Mouse (Mus musculus): ENCODE results near the gene Olfr279. TPM values are rescaled to one million over a fixed set of nuclear protein-coding genes. Genes with fewer than 3 reads are reported as not detected.

Olfr279 gene
- not detected for total RNA-seq (2021)

GRCm38 (mm10) chr15:98492102-98492501, at the start of gene Olfr279:
TSS of gene Olfr279 (plus strand) at chr15:98492402.
- DNase-seq (ENCODE audit: low spot score), result no peak

GRCm38 (mm10) chr15:98444561-98444960, 47.6 kb upstream of the Olfr279 start:
- DNase-seq (ENCODE audit: low spot score), result no peak
- intact Hi-C loops (cut with DNase I), result no loop called here

More at GRCm38 (mm10) chr15:98492102-98492501, at the start of gene Olfr279:
- intact Hi-C loops (cut with DNase I), result no loop called here

- no peak for DNase-seq (ENCODE audit: low spot score)
- intact Hi-C loops (cut with DNase I), result no loop called here
Observed at GRCm38 (mm10) chr15:98448521-98448920, 43.7 kb upstream of the Olfr279 start.

GRCm38 (mm10) chr15:98452288-98452687, 39.9 kb upstream of the Olfr279 start, which contains the start of gene Olfr281:
TSS of gene Olfr281 (plus strand) at chr15:98452588.
- intact Hi-C loops (cut with DNase I), result no loop called here
- DNase-seq (ENCODE audit: low spot score), result no peak

- intact Hi-C loops (cut with DNase I), result no loop called here
Observed at GRCm38 (mm10) chr15:98469596-98469995, 22.6 kb upstream of the Olfr279 start, which contains the start of gene OR5BS1P. TSS of gene OR5BS1P (plus strand) at chr15:98469896.

GRCm38 (mm10) chr15:98471539-98471938, 20.7 kb upstream of the Olfr279 start:
- intact Hi-C loops (cut with DNase I), result no loop called here
- DNase-seq (ENCODE audit: low spot score), result no peak

More at GRCm38 (mm10) chr15:98469596-98469995, 22.6 kb upstream of the Olfr279 start, which contains the start of gene OR5BS1P:
- DNase-seq (ENCODE audit: low spot score), result no peak

GRCm38 (mm10) chr15:98474958-98475357, 17.2 kb upstream of the Olfr279 start:
- intact Hi-C loops (cut with DNase I), result no loop called here
- DNase-seq (ENCODE audit: low spot score), result no peak

- intact Hi-C loops (cut with DNase I), result no loop called here
- no peak for DNase-seq (ENCODE audit: low spot score)
Observed at GRCm38 (mm10) chr15:98475382-98475781, 16.8 kb upstream of the Olfr279 start.

GRCm38 (mm10) chr15:98476281-98476680, 15.9 kb upstream of the Olfr279 start:
- DNase-seq (ENCODE audit: low spot score), result no peak

GRCm38 (mm10) chr15:98479568-98480102, 12.6 kb upstream of the Olfr279 start:
- intact Hi-C loops (cut with DNase I), result no loop called here
- DNase-seq (ENCODE audit: low spot score), result no peak

More at GRCm38 (mm10) chr15:98476281-98476680, 15.9 kb upstream of the Olfr279 start:
- intact Hi-C loops (cut with DNase I), result no loop called here

- intact Hi-C loops (cut with DNase I), result no loop called here
- DNase-seq (ENCODE audit: low spot score), result no peak
Observed at GRCm38 (mm10) chr15:98482701-98483100, 9.5 kb upstream of the Olfr279 start, which contains the start of gene Lalba. TSS of gene Lalba (minus strand) at chr15:98482721.

- intact Hi-C loops (cut with DNase I), result no loop called here
- DNase-seq (ENCODE audit: low spot score), result peak; percentile 37
Observed at GRCm38 (mm10) chr15:98483907-98484886, 8.0 kb upstream of the Olfr279 start.

- intact Hi-C loops (cut with DNase I), result no loop called here
- no peak for DNase-seq (ENCODE audit: low spot score)
Observed at GRCm38 (mm10) chr15:98486433-98487021, 5.7 kb upstream of the Olfr279 start.

GRCm38 (mm10) chr15:98491332-98491731, 870 bp upstream of the Olfr279 start:
- DNase-seq (ENCODE audit: low spot score), result no peak

GRCm38 (mm10) chr15:98497631-98498030, 5.4 kb downstream of the Olfr279 start:
- intact Hi-C loops (cut with DNase I), result no loop called here

More at GRCm38 (mm10) chr15:98491332-98491731, 870 bp upstream of the Olfr279 start:
- intact Hi-C loops (cut with DNase I), result no loop called here

GRCm38 (mm10) chr15:98503317-98503716, 11.1 kb downstream of the Olfr279 start:
- intact Hi-C loops (cut with DNase I), result no loop called here

More at GRCm38 (mm10) chr15:98497631-98498030, 5.4 kb downstream of the Olfr279 start:
- no peak for DNase-seq (ENCODE audit: low spot score)

GRCm38 (mm10) chr15:98504514-98504913, 12.3 kb downstream of the Olfr279 start:
- DNase-seq (ENCODE audit: low spot score), result peak; percentile 26
- intact Hi-C loops (cut with DNase I), result no loop called here

More at GRCm38 (mm10) chr15:98503317-98503716, 11.1 kb downstream of the Olfr279 start:
- no peak for DNase-seq (ENCODE audit: low spot score)

GRCm38 (mm10) chr15:98506253-98506957, 14.2 kb downstream of the Olfr279 start:
- no peak for DNase-seq (ENCODE audit: low spot score)
- intact Hi-C loops (cut with DNase I), result no loop called here

GRCm38 (mm10) chr15:98507321-98507720, 15.1 kb downstream of the Olfr279 start:
- intact Hi-C loops (cut with DNase I), result no loop called here

GRCm38 (mm10) chr15:98509387-98509786, 17.2 kb downstream of the Olfr279 start:
- intact Hi-C loops (cut with DNase I), result no loop called here
- DNase-seq (ENCODE audit: low spot score), result no peak

More at GRCm38 (mm10) chr15:98507321-98507720, 15.1 kb downstream of the Olfr279 start:
- no peak for DNase-seq (ENCODE audit: low spot score)

Measured in heart, postnatal 25 days (tissue).